10 mouse cellular contexts compared by ENCODE assay signal in genomic region chr19:15838327-15838726, GRCm38 (mm10).
DNase-seq lines count a peak whose midpoint lies in the region; ATAC-seq and TF ChIP-seq lines count a peak whose summit lies in the region.
"Had no signal": no experiment of that assay in that cellular context is flagged by ENCODE, and none has a peak within 500 bp of the region (broad histone marks: within the 10 kb centered on the region; RNA-seq: fewer than 3 reads in every experiment).

No protein-coding gene starts in this region.

- peaks cover 28% of the 10 kb centered on the region for H3K4me1 ChIP-seq in kidney, embryonic 14.5 days (ENCODE audit: control insufficient read depth, insufficient read depth, low read length)
- H3K4me1 ChIP-seq in hindbrain, embryonic 16.5 days (ENCODE audit: control insufficient read depth, insufficient read depth, low read depth, low read length), result peaks cover 21% of the 10 kb centered on the region

- DNase-seq in kidney, postnatal 36 days, result no peak
- DNase-seq in right cerebral cortex, postnatal 4 days, result peak; percentile 6
- DNase-seq in right cerebral cortex, postnatal 14 days, result no peak
- DNase-seq in adrenal gland, adult 8-10 months, result no peak
- no peak for DNase-seq in left cerebral cortex, adult 2 months (ENCODE audit: extremely low spot score in 1 of 2, low spot score in 2 of 2)
- DNase-seq: adrenal gland, adult 2 months; cerebellum, postnatal 25 days had no signal

- peak overlapping the region; percentile 25; the same call in 1 of the 2 replicates for H3K27ac ChIP-seq in kidney, embryonic 14.5 days (ENCODE audit: low read depth, low read length)
- no peak overlapping the region for H3K27ac ChIP-seq in hindbrain, embryonic 16.5 days (ENCODE audit: low read depth, low read length)
- no peak overlapping the region; the same call in 1 of the 2 replicates for H3K27ac ChIP-seq in left cerebral cortex, adult 2 months

- H3K4me2 ChIP-seq in kidney, embryonic 14.5 days (replicated peaks; ENCODE audit: low read depth, low read length), result no peak overlapping the region
- H3K4me2 ChIP-seq in hindbrain, embryonic 16.5 days (ENCODE audit: low read length), result no peak overlapping the region

- no peak for TF ChIP-seq CTCF in left cerebral cortex, adult 2 months (IDR thresholded peaks at IDR 0.05)

- H3K36me3 ChIP-seq in kidney, embryonic 14.5 days (ENCODE audit: control insufficient read depth, insufficient read depth, low read length), result no peaks in the 10 kb centered on the region
- H3K36me3 ChIP-seq in hindbrain, embryonic 16.5 days (ENCODE audit: control insufficient read depth, insufficient read depth, low read length), result no peaks in the 10 kb centered on the region

- H3K9me3 ChIP-seq in kidney, embryonic 14.5 days (ENCODE audit: control insufficient read depth, low read length), result no peaks in the 10 kb centered on the region
- no peaks in the 10 kb centered on the region for H3K9me3 ChIP-seq in hindbrain, embryonic 16.5 days (ENCODE audit: control insufficient read depth, low read length)

- intact Hi-C loops in left cerebral cortex, adult 2 months (cut with DNase I), result no loop called here

- no peak overlapping the region for H3K9ac ChIP-seq in kidney, embryonic 14.5 days (ENCODE audit: low read depth, low read length)
- no peak overlapping the region for H3K9ac ChIP-seq in hindbrain, embryonic 16.5 days (ENCODE audit: low read depth, low read length)

- no peak overlapping the region for H3K4me3 ChIP-seq in kidney, embryonic 14.5 days (ENCODE audit: low read length)
- no peak overlapping the region for H3K4me3 ChIP-seq in hindbrain, embryonic 16.5 days (ENCODE audit: low read length)
- H3K4me3 ChIP-seq in left cerebral cortex, adult 2 months, result no peak overlapping the region

- H3K27me3 ChIP-seq in kidney, embryonic 14.5 days (ENCODE audit: control insufficient read depth, insufficient read depth, low read length), result no peaks in the 10 kb centered on the region
- no peaks in the 10 kb centered on the region for H3K27me3 ChIP-seq in hindbrain, embryonic 16.5 days (replicated peaks; ENCODE audit: control insufficient read depth, insufficient read depth, low read length)

- no peak for ATAC-seq in kidney, embryonic 14.5 days (ENCODE audit: low FRiP score, low TSS enrichment)
- ATAC-seq in hindbrain, embryonic 16.5 days, result peak; percentile 15; the same call in 1 of the 2 replicates
- no peak for ATAC-seq in megakaryocyte-erythroid progenitor cell, adult 5-6 weeks (replicated peaks; ENCODE audit: low FRiP score, low TSS enrichment, poor library complexity, severe bottlenecking)

- WGBS in kidney, embryonic 14.5 days, result 12% methylated on average over 5 of the region's 5 CpGs
- 14% methylated on average over 5 of the region's 5 CpGs for WGBS in hindbrain, embryonic 16.5 days
